Mouse (Mus musculus) intestine, embryonic 15.5 days (tissue): ENCODE results near the gene Adamts8. TPM values are rescaled to one million over a fixed set of nuclear protein-coding genes. Genes with fewer than 3 reads are reported as not detected.
A peak's percentile ranks its signal among the peaks of the same experiment; 100 is the strongest.

Experiments used
- ATAC-seq: fragments of 200-750 bp; cut with Nextera tagmentation; 2 replicates; pipeline ENCODE4 v1.8.0; 2017; ENCODE audit warnings: moderate TSS enrichment, moderate library complexity
- H3K27ac ChIP-seq: fragments of 300-500 bp; sonication (generic); 2 replicates; pipeline ENCODE4 v1.5.1; 2015; ENCODE audit warnings: mild to moderate bottlenecking, inconsistent platforms
- H3K27me3 ChIP-seq: fragments of 300-500 bp; sonication (generic); replicated peaks from 2 replicates; pipeline ENCODE4 v1.6.1; 2015; ENCODE audit warnings: inconsistent platforms
- H3K36me3 ChIP-seq: fragments of 300-500 bp; sonication (generic); 2 replicates; pipeline ENCODE4 v1.6.1; 2015; ENCODE audit warnings: inconsistent platforms
- H3K4me1 ChIP-seq: fragments of 300-500 bp; sonication (generic); replicated peaks from 2 replicates; pipeline ENCODE4 v1.6.1; 2015; ENCODE audit warnings: inconsistent platforms
- H3K4me2 ChIP-seq: fragments of 300-500 bp; sonication (generic); replicated peaks from 2 replicates; pipeline ENCODE4 v1.6.1; 2015; ENCODE audit warnings: mild to moderate bottlenecking, inconsistent platforms
- H3K4me3 ChIP-seq: fragments of 300-500 bp; sonication (generic); replicated peaks from 2 replicates; pipeline ENCODE4 v1.5.1; 2015; ENCODE audit warnings: inconsistent platforms
- H3K9ac ChIP-seq: fragments of 300-500 bp; sonication (generic); 2 replicates; pipeline ENCODE4 v1.6.1; 2015; ENCODE audit warnings: inconsistent platforms
- H3K9me3 ChIP-seq: fragments of 300-500 bp; sonication (generic); 2 replicates; pipeline ENCODE4 v1.6.1; 2016; ENCODE audit warnings: inconsistent platforms
- WGBS: fragments of 180-500 bp; shearing (Covaris S2); methylation state at CpG from one replicate; pipeline ENCODE4 v1.1.7; 2015; 5-methylcytosine and 5-hydroxymethylcytosine counted together
- polyA plus RNA-seq: library from polyadenylated mRNA; unstranded; fragments of >200 nt; fragmentation: Nextera tagmentation; extraction: Ambion mirVana; gene quantifications from 2 replicates; pipeline ENCODE4 v1.2.1, GENCODE M21; 2015

The Adamts8 gene
- polyA plus RNA-seq, 1 experiment from 2014 or later, result 14.0 TPM

GRCm38 (mm10) chr9:31002528-31002927 is 60.2 kb downstream of the Adamts8 start:
- Histone ChIP-seq H3K36me3 (no peaks in the 10 kb centered on the region), H3K4me2 (no peak overlapping the region), H3K9me3 (no peaks in the 10 kb centered on the region), H3K27ac (no peak overlapping the region), H3K4me3 (no peak overlapping the region), H3K9ac (no peak overlapping the region), H3K4me1 (no peaks in the 10 kb centered on the region), H3K27me3 (no peaks in the 10 kb centered on the region)
- 86% methylated on average over 4 of the region's 4 CpGs for WGBS
- no peak for ATAC-seq

DNA sequence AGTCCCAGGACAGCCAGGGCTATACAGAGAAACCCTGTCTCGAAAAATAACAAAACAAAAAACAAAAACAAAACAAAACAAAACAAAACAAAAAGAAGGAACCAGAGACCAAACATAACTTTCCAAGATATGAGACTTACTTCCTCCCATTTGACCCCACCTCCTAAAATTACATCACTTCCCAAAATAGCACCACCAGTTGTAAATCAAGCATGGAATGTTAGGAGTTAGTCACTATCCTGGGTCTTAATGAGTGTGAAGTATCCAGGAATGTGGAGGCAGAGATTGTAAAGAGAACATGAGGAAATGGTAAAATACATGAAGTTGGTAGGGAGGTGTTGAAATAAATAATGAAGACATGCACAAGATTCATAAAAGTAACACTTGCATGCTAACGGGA is 67.0 kb downstream of the Adamts8 start:
- WGBS, result 87% methylated on average over 2 of the region's 2 CpGs
- H3K4me2 ChIP-seq, result no peak overlapping the region
- H3K4me1 ChIP-seq, result peaks cover 6% of the 10 kb centered on the region; the same call in 1 of the 2 replicates
- no peaks in the 10 kb centered on the region for H3K36me3 ChIP-seq
- no peak for ATAC-seq
- H3K9me3 ChIP-seq, result no peaks in the 10 kb centered on the region
- H3K4me3 ChIP-seq, result no peak overlapping the region
- H3K27me3 ChIP-seq, result no peaks in the 10 kb centered on the region
- no peak overlapping the region for H3K27ac ChIP-seq
- no peak overlapping the region for H3K9ac ChIP-seq

GRCm38 (mm10) chr9:31010040-31010439 is 67.7 kb downstream of the Adamts8 start:
- Histone ChIP-seq H3K4me2 (no peak overlapping the region), H3K9me3 (no peaks in the 10 kb centered on the region), H3K36me3 (no peaks in the 10 kb centered on the region), H3K4me3 (no peak overlapping the region), H3K27me3 (no peaks in the 10 kb centered on the region), H3K4me1 (peaks cover 6% of the 10 kb centered on the region; the same call in 1 of the 2 replicates), H3K27ac (no peak overlapping the region), H3K9ac (no peak overlapping the region)
- WGBS, result 46% methylated on average over 3 of the region's 3 CpGs
- no peak for ATAC-seq

DNA sequence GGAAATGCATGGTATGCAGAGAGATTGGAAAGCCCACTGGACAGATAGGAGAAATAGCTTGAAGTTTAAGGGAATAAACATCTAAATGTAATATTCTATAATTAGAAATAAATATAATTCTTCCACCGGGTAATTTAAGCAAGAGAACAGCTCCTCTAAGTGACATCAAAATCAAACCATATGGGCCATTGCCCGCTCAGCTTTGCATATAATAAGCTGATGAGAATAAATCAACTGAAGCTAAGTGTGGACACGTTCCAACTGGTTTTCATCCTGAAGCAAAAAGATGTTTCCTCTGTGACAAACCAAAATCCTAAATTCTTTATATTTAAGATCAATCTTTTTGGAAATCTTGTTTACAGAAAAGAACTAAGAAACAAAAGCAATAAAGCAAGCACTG is 68.4 kb downstream of the Adamts8 start:
- no peak for ATAC-seq
- WGBS, result 52% methylated on average over 3 of the region's 3 CpGs
- H3K27me3 ChIP-seq, result no peaks in the 10 kb centered on the region
- no peaks in the 10 kb centered on the region for H3K36me3 ChIP-seq
- no peak overlapping the region for H3K4me2 ChIP-seq
- H3K27ac ChIP-seq, result no peak overlapping the region
- H3K9ac ChIP-seq, result no peak overlapping the region
- H3K9me3 ChIP-seq, result no peaks in the 10 kb centered on the region
- H3K4me1 ChIP-seq, result peaks cover 6% of the 10 kb centered on the region; the same call in 1 of the 2 replicates
- no peak overlapping the region for H3K4me3 ChIP-seq

GRCm38 (mm10) chr9:31011533-31011932 is 69.2 kb downstream of the Adamts8 start:
- Histone ChIP-seq H3K36me3 (no peaks in the 10 kb centered on the region), H3K9me3 (no peaks in the 10 kb centered on the region), H3K9ac (no peak overlapping the region), H3K4me3 (no peak overlapping the region), H3K27me3 (no peaks in the 10 kb centered on the region), H3K4me2 (no peak overlapping the region), H3K27ac (peak overlapping the region; percentile 58), H3K4me1 (peaks cover 6% of the 10 kb centered on the region; the same call in 1 of the 2 replicates)
- peak; percentile 79; the same call in 1 of the 2 replicates for ATAC-seq
- WGBS, result 35% methylated on average over 1 of the region's 1 CpGs

GRCm38 (mm10) chr9:31012674-31013073 is 70.3 kb downstream of the Adamts8 start:
- Histone ChIP-seq H3K4me2 (no peak overlapping the region), H3K36me3 (no peaks in the 10 kb centered on the region), H3K27me3 (no peaks in the 10 kb centered on the region), H3K4me3 (no peak overlapping the region), H3K9me3 (no peaks in the 10 kb centered on the region), H3K4me1 (peaks cover 6% of the 10 kb centered on the region; the same call in 1 of the 2 replicates), H3K27ac (no peak overlapping the region), H3K9ac (no peak overlapping the region)
- no peak for ATAC-seq
- WGBS, result 79% methylated on average over 4 of the region's 4 CpGs

DNA sequence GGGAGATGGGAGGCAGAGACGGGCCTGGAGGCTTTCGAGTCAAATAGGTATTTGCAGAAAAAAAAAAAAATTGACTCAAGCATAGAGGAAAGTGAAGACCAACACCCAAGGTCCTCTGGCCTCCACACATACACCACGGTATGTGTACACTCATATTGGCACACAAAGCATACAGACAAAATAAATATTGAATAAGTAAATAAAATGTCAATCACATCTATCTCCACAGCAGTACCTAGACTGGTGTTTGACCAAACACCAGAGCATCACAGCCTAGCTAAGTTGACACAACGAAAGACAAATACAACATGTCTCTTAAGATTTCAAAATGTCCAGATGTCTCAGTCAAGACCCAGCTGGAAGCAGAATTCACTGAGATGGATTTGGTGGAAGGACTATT is 71.1 kb downstream of the Adamts8 start:
- WGBS, result 62% methylated on average over 4 of the region's 4 CpGs
- H3K27me3 ChIP-seq, result no peaks in the 10 kb centered on the region
- H3K4me1 ChIP-seq, result peaks cover 6% of the 10 kb centered on the region; the same call in 1 of the 2 replicates
- no peak overlapping the region for H3K4me3 ChIP-seq
- H3K36me3 ChIP-seq, result no peaks in the 10 kb centered on the region
- no peak overlapping the region for H3K4me2 ChIP-seq
- no peak overlapping the region for H3K27ac ChIP-seq
- no peak for ATAC-seq
- H3K9ac ChIP-seq, result no peak overlapping the region
- H3K9me3 ChIP-seq, result no peaks in the 10 kb centered on the region

Other genes starting within 250 kb of the Adamts8 start
- gene Adamts15, start 20.1 kb upstream of the Adamts8 start, polyA plus RNA-seq, result 5.9 and 6.2 TPM in 2 replicates
- 7.6 and 7.9 TPM in 2 replicates for gene Zbtb44, start 88.1 kb downstream of the Adamts8 start, polyA plus RNA-seq
- gene St14, start 189.3 kb downstream of the Adamts8 start, polyA plus RNA-seq, result 73.9 and 82.5 TPM in 2 replicates